Mouse (Mus musculus): ENCODE data around the gene Cln6.
"Not testable (repeated sequence)": the region's sequence is repeated elsewhere in the genome, so short reads cannot be mapped to it uniquely, and the experiment has no call there.

Gene Cln6

GRCm38 (mm10) chr9:62829877-62830276 is 8.7 kb upstream of the Cln6 start:
- no peak for DNase-seq (ENCODE audit: low read depth, low spot score)

- no peak for DNase-seq (ENCODE audit: low read depth, low spot score)
Observed at GRCm38 (mm10) chr9:62834906-62835305, 3.7 kb upstream of the Cln6 start.

- no peak for DNase-seq (ENCODE audit: low read depth, low spot score)
Observed at GRCm38 (mm10) chr9:62835705-62836446, 2.7 kb upstream of the Cln6 start.

GRCm38 (mm10) chr9:62837611-62838010 is 974 bp upstream of the Cln6 start:
- no peak for DNase-seq (ENCODE audit: low read depth, low spot score)

GRCm38 (mm10) chr9:62838146-62838505 is 459 bp upstream of the Cln6 start:
- DNase-seq (ENCODE audit: low read depth, low spot score), result no peak

- no peak for DNase-seq (ENCODE audit: low read depth, low spot score)
Observed at GRCm38 (mm10) chr9:62839172-62839770, 686 bp downstream of the Cln6 start.

GRCm38 (mm10) chr9:62843356-62844024 is 4.9 kb downstream of the Cln6 start:
- DNase-seq (ENCODE audit: low read depth, low spot score), result no peak

- DNase-seq (ENCODE audit: low read depth, low spot score), result no peak
Observed at GRCm38 (mm10) chr9:62844461-62844860, 5.9 kb downstream of the Cln6 start.

GRCm38 (mm10) chr9:62847694-62848093 is 9.1 kb downstream of the Cln6 start:
- DNase-seq (ENCODE audit: low read depth, low spot score), result peak; percentile 82

- DNase-seq (ENCODE audit: low read depth, low spot score), result no peak
Observed at GRCm38 (mm10) chr9:62848641-62849040, 10.1 kb downstream of the Cln6 start.

- no peak for DNase-seq (ENCODE audit: low read depth, low spot score)
Observed at GRCm38 (mm10) chr9:62851571-62851970, 13.0 kb downstream of the Cln6 start.

GRCm38 (mm10) chr9:62854483-62854882 is 15.9 kb downstream of the Cln6 start:
- DNase-seq (ENCODE audit: low read depth, low spot score), result no peak

GRCm38 (mm10) chr9:62857216-62857615 is 18.6 kb downstream of the Cln6 start:
- DNase-seq (ENCODE audit: low read depth, low spot score), result no peak

- DNase-seq (ENCODE audit: low read depth, low spot score), result no peak
Observed at GRCm38 (mm10) chr9:62857719-62858261, 19.2 kb downstream of the Cln6 start, which contains the start of gene Calml4. Calml4 (plus strand) TSS chr9:62858080.

GRCm38 (mm10) chr9:62858266-62859019 is 19.9 kb downstream of the Cln6 start:
- no peak for DNase-seq (ENCODE audit: low read depth, low spot score)

GRCm38 (mm10) chr9:62860102-62860501 is 21.5 kb downstream of the Cln6 start:
- DNase-seq (ENCODE audit: low read depth, low spot score), result not testable (repeated sequence)

- DNase-seq (ENCODE audit: low read depth, low spot score), result no peak
Observed at GRCm38 (mm10) chr9:62860866-62861265, 22.3 kb downstream of the Cln6 start.

- DNase-seq (ENCODE audit: low read depth, low spot score), result not testable (repeated sequence)
Observed at GRCm38 (mm10) chr9:62869236-62869635, 30.7 kb downstream of the Cln6 start.

- DNase-seq (ENCODE audit: low read depth, low spot score), result no peak
Observed at GRCm38 (mm10) chr9:62870728-62871127, 32.1 kb downstream of the Cln6 start.

- DNase-seq (ENCODE audit: low read depth, low spot score), result no peak
Observed at GRCm38 (mm10) chr9:62876966-62877616, 38.5 kb downstream of the Cln6 start.

- no peak for DNase-seq (ENCODE audit: low read depth, low spot score)
Observed at GRCm38 (mm10) chr9:62877825-62878224, 39.2 kb downstream of the Cln6 start.
